25 mouse cellular contexts compared by ENCODE assay signal in genomic region chr8:64616566-64616965, GRCm38 (mm10).
DNase-seq lines count a peak whose midpoint lies in the region; ATAC-seq lines count a peak whose summit lies in the region.
"Had no signal": no experiment of that assay in that cellular context is flagged by ENCODE, and none has a peak within 500 bp of the region (broad histone marks: within the 10 kb centered on the region; RNA-seq: fewer than 3 reads in every experiment).

No protein-coding gene starts in this region.

- 88% methylated on average over 3 of the region's 3 CpGs for WGBS in embryonic facial prominence, embryonic 13.5 days
- 88% methylated on average over 3 of the region's 3 CpGs for WGBS in embryonic facial prominence, embryonic 10.5 days

- H3K9ac ChIP-seq in embryonic facial prominence, embryonic 13.5 days: no peak overlapping the region
- H3K9ac ChIP-seq: forebrain, postnatal 0 days; hindbrain, embryonic 12.5 days; limb, embryonic 12.5 days; neural tube, embryonic 12.5 days had no signal

- no peaks in the 10 kb centered on the region for H3K9me3 ChIP-seq in embryonic facial prominence, embryonic 13.5 days
- no peaks in the 10 kb centered on the region for H3K9me3 ChIP-seq in embryonic facial prominence, embryonic 10.5 days
- H3K9me3 ChIP-seq: forebrain, embryonic 10.5 days; hindbrain, embryonic 12.5 days; limb, embryonic 12.5 days; neural tube, embryonic 12.5 days had no signal

- no peaks in the 10 kb centered on the region for H3K4me1 ChIP-seq in embryonic facial prominence, embryonic 13.5 days
- H3K4me1 ChIP-seq in embryonic facial prominence, embryonic 10.5 days: no peaks in the 10 kb centered on the region
- H3K4me1 ChIP-seq: forebrain, embryonic 10.5 days; limb, embryonic 12.5 days; neural tube, embryonic 12.5 days had no signal

- H3K4me2 ChIP-seq in embryonic facial prominence, embryonic 13.5 days: no peak overlapping the region
- H3K4me2 ChIP-seq: hindbrain, embryonic 12.5 days; limb, embryonic 12.5 days; neural tube, embryonic 12.5 days had no signal

- no peak overlapping the region for H3K4me3 ChIP-seq in embryonic facial prominence, embryonic 13.5 days
- H3K4me3 ChIP-seq in embryonic facial prominence, embryonic 10.5 days: no peak overlapping the region
- H3K4me3 ChIP-seq: forebrain, embryonic 10.5 days; hindbrain, embryonic 12.5 days; layer of hippocampus, adult 2 months; limb, embryonic 12.5 days; neural tube, embryonic 12.5 days had no signal

- H3K27me3 ChIP-seq in embryonic facial prominence, embryonic 13.5 days: no peaks in the 10 kb centered on the region
- no peaks in the 10 kb centered on the region for H3K27me3 ChIP-seq in embryonic facial prominence, embryonic 10.5 days (replicated peaks; ENCODE audit: low read depth, poor library complexity, severe bottlenecking)
- H3K27me3 ChIP-seq: hindbrain, embryonic 12.5 days; limb, embryonic 12.5 days; neural tube, embryonic 12.5 days had no signal

- no peak for DNase-seq in embryonic facial prominence, embryonic 10.5 days (ENCODE audit: low spot score)
- peak; percentile 30 for DNase-seq in 3T3-L1 (ENCODE audit: low read depth, low spot score)
- peak; percentile 62 for DNase-seq in ZHBTc4 (ENCODE audit: low read depth, low spot score)
- DNase-seq in neural tube, embryonic 10.5 days (ENCODE audit: extremely low spot score, low spot score): no peak
- no peak for DNase-seq in right cerebral cortex, adult 2 months (ENCODE audit: low spot score in 2 of 2)
- DNase-seq: adrenal gland, postnatal 10 days; cerebellum, adult 9-10 months; forebrain, postnatal 0 days; gastrocnemius, postnatal 25 days; heart, adult 18-20 months; kidney, postnatal 25 days; midbrain, embryonic 14.5 days; right cerebral cortex, postnatal 25 days; thymus, adult 18-20 months; thymus, postnatal 36 days had no signal

- peaks cover 7% of the 10 kb centered on the region; the same call in 1 of the 2 replicates for H3K36me3 ChIP-seq in embryonic facial prominence, embryonic 13.5 days
- H3K36me3 ChIP-seq in embryonic facial prominence, embryonic 10.5 days (replicated peaks): peaks cover 21% of the 10 kb centered on the region

- no peak overlapping the region for H3K27ac ChIP-seq in embryonic facial prominence, embryonic 13.5 days
- H3K27ac ChIP-seq in embryonic facial prominence, embryonic 10.5 days (replicated peaks): no peak overlapping the region
- H3K27ac ChIP-seq: forebrain, embryonic 10.5 days; hindbrain, embryonic 12.5 days; layer of hippocampus, adult 2 months; limb, embryonic 12.5 days; neural tube, embryonic 12.5 days had no signal

- ATAC-seq in embryonic facial prominence, embryonic 13.5 days (ENCODE audit: insufficient number of reproducible peaks, insufficient read depth, low FRiP score, low TSS enrichment, low read depth): peak; percentile 43; the same call in 1 of the 2 replicates
- ATAC-seq in megakaryocyte progenitor cell, adult 5-6 weeks (replicated peaks; ENCODE audit: poor library complexity): 0 out of 2 replicates have a peak, but pooled peaks have one; percentile 33
- ATAC-seq in megakaryocyte, adult 5-6 weeks (ENCODE audit: poor library complexity, severe bottlenecking): no peak
- ATAC-seq: forebrain, postnatal 0 days; inflammation-experienced regulatory T-cells, adult 6 months; lung, postnatal 0 days had no signal

Comparison
In these comparisons a context has a peak if more than half of its experiments do, and no peak if none do; other contexts are left out.
1. DNase-seq: peak in 3T3-L1 (single experiment) and ZHBTc4 (single experiment); none in embryonic facial prominence, embryonic 10.5 days (single experiment), neural tube, embryonic 10.5 days (single experiment) and right cerebral cortex, adult 2 months (0 of 2).